In genomic region chr16:33934701-33935406, GRCm38 (mm10) we compare ENCODE assay signal across 9 mouse cellular contexts. TPM values are rescaled to one million over a fixed set of nuclear protein-coding genes. Genes with fewer than 3 reads are reported as not detected.
A peak's percentile ranks its signal among the peaks of the same experiment; 100 is the strongest.
DNase-seq lines count a peak whose midpoint lies in the region; ATAC-seq and TF ChIP-seq lines count a peak whose summit lies in the region.
"Had no signal": no experiment of that assay in that cellular context is flagged by ENCODE, and none has a peak within 500 bp of the region (broad histone marks: within the 10 kb centered on the region; RNA-seq: fewer than 3 reads in every experiment).

No protein-coding gene starts in this region.

- H3K4me3 ChIP-seq in cerebellum, adult 2 months (replicated peaks; ENCODE audit: insufficient read depth, low read depth, low read length): no peak overlapping the region
- no peak overlapping the region for H3K4me3 ChIP-seq in heart, embryonic 13.5 days
- H3K4me3 ChIP-seq: midbrain, embryonic 12.5 days had no signal

- H3K4me1 ChIP-seq in cerebellum, adult 2 months (ENCODE audit: control insufficient read depth, insufficient read depth, low read length): peaks cover 33% of the 10 kb centered on the region
- H3K4me1 ChIP-seq in heart, embryonic 13.5 days: peaks cover 92% of the 10 kb centered on the region

- TF ChIP-seq CTCF in cerebellum, adult 2 months (IDR thresholded peaks at IDR 0.05; ENCODE audit: borderline replicate concordance, insufficient read depth, low read depth, low read length): no peak

- no peak for TF ChIP-seq POLR2A in cerebellum, adult 2 months (IDR thresholded peaks at IDR 0.05; ENCODE audit: borderline replicate concordance, insufficient read depth, low read length)

- no peak for ATAC-seq in heart, embryonic 13.5 days (ENCODE audit: extremely low read depth, insufficient number of reproducible peaks, low FRiP score, low TSS enrichment)

- no peak overlapping the region for H3K4me2 ChIP-seq in heart, embryonic 13.5 days
- H3K4me2 ChIP-seq: midbrain, embryonic 12.5 days had no signal

- H3K9ac ChIP-seq in heart, embryonic 13.5 days: peak overlapping the region; percentile 64; the same call in 1 of the 2 replicates
- H3K9ac ChIP-seq: midbrain, embryonic 12.5 days had no signal

- no peaks in the 10 kb centered on the region for H3K27me3 ChIP-seq in cerebellum, adult 2 months (ENCODE audit: control insufficient read depth, insufficient read depth, low read length)
- H3K27me3 ChIP-seq in heart, embryonic 13.5 days (replicated peaks): no peaks in the 10 kb centered on the region
- H3K27me3 ChIP-seq: midbrain, embryonic 12.5 days had no signal

- H3K27ac ChIP-seq in cerebellum, adult 2 months (ENCODE audit: insufficient read depth, low read length): no peak overlapping the region
- H3K27ac ChIP-seq in heart, embryonic 13.5 days (replicated peaks): peak overlapping the region; percentile 78
- H3K27ac ChIP-seq: midbrain, embryonic 12.5 days had no signal

- no peaks in the 10 kb centered on the region for H3K9me3 ChIP-seq in heart, embryonic 13.5 days
- H3K9me3 ChIP-seq: midbrain, embryonic 12.5 days had no signal

- H3K36me3 ChIP-seq in heart, embryonic 13.5 days: peaks cover 3% of the 10 kb centered on the region
- H3K36me3 ChIP-seq: midbrain, embryonic 12.5 days had no signal

- WGBS in cerebellum, adult 2 months: 66% methylated on average over 5 of the region's 5 CpGs
- WGBS in heart, embryonic 13.5 days: 41% methylated on average over 5 of the region's 5 CpGs

- peak; percentile 38 to 41 for DNase-seq in cerebellum, postnatal 14 days
- no peak for DNase-seq in cerebellum, adult 2 months
- DNase-seq in 416B (ENCODE audit: low read depth): peak; percentile 26
- DNase-seq in kidney, postnatal 36 days: peak; percentile 67 to 80
- DNase-seq in lung, postnatal 4 days: peak; percentile 69 to 85
- no peak for DNase-seq in thymus, postnatal 4 days
- DNase-seq in adrenal gland, postnatal 14 days: no peak

RNA-seq across cellular contexts. Expression of gene Umps, which starts 32.0 kb away (rescaled TPM):
- polyA plus RNA-seq in cerebellum, adult 2 months (2012; rRNA removed): 12.5 and 12.7 TPM in 2 replicates
- polyA plus RNA-seq in heart, embryonic 13.5 days (2015; fragmentation: Nextera tagmentation; extraction: Ambion mirVana): 32.9 and 33.4 TPM in 2 replicates
- 38.2 and 40.3 TPM in 2 replicates for total RNA-seq in adrenal gland, postnatal 14 days (2021)

Comparison
In these comparisons a context has a peak if more than half of its experiments do, and no peak if none do; other contexts are left out.
1. DNase-seq: peak in cerebellum, postnatal 14 days (2 of 2), 416B (single experiment), kidney, postnatal 36 days (2 of 2) and lung, postnatal 4 days (2 of 2); none in cerebellum, adult 2 months (0 of 2), thymus, postnatal 4 days (single experiment) and adrenal gland, postnatal 14 days (single experiment).